Comparison of ENCODE assay signal across 11 mouse cellular contexts in the genomic region with DNA sequence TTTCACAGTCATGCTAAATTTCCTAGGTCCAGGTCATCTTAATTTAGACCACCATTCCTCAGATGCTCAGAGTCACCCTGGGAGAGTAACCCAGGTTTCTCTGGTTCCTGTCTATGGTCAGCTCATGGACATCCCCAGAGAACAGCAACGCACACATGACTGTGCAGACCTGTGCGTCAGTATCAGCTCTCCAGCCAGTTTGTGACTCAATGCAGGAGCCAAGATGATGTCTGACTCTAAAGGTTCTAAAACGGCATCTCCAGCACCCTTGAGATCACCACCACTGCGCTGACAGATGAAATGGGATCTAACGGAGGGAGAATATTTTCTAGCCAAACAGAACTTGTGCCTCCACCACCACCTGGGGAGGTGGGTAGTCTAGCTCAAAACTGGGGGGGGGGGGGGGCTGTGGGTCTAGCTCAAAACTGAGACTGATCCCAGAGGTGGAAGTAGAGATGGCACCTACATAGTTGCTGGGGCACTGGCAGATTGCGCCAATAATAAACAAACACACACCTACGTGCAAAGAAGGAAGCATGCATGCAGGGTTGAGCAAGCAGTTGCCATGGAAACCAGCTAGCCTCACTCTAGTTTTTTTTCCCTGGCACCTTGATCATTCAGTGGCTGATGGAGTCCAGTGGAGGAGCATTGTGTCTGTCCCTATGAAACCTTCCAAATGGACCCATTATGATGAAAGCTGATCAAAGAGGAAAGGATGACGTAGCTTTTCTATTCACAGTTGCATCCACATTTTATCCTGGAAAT.
DNase-seq lines count a peak whose midpoint lies in the region; ATAC-seq and TF ChIP-seq lines count a peak whose summit lies in the region.
"Had no signal": no experiment of that assay in that cellular context is flagged by ENCODE, and none has a peak within 500 bp of the region (broad histone marks: within the 10 kb centered on the region; RNA-seq: fewer than 3 reads in every experiment).

No protein-coding gene starts in this region.

- H3K9me3 ChIP-seq in embryonic facial prominence, embryonic 14.5 days (ENCODE audit: control insufficient read depth, low read length): no peaks in the 10 kb centered on the region
- H3K9me3 ChIP-seq in embryonic facial prominence, embryonic 10.5 days: no peaks in the 10 kb centered on the region
- no peaks in the 10 kb centered on the region for H3K9me3 ChIP-seq in hindbrain, postnatal 0 days (ENCODE audit: low read length)
- H3K9me3 ChIP-seq: heart, embryonic 15.5 days; limb, embryonic 15.5 days had no signal

- H3K27me3 ChIP-seq in embryonic facial prominence, embryonic 14.5 days (replicated peaks; ENCODE audit: control insufficient read depth, insufficient read depth, low read length): no peaks in the 10 kb centered on the region
- H3K27me3 ChIP-seq in embryonic facial prominence, embryonic 10.5 days (replicated peaks; ENCODE audit: low read depth, poor library complexity, severe bottlenecking): no peaks in the 10 kb centered on the region
- no peaks in the 10 kb centered on the region for H3K27me3 ChIP-seq in hindbrain, postnatal 0 days (ENCODE audit: insufficient read depth, low read length)
- H3K27me3 ChIP-seq: limb, embryonic 15.5 days had no signal

- H3K36me3 ChIP-seq in embryonic facial prominence, embryonic 14.5 days (ENCODE audit: control insufficient read depth, insufficient read depth, low read length): no peaks in the 10 kb centered on the region
- no peaks in the 10 kb centered on the region for H3K36me3 ChIP-seq in embryonic facial prominence, embryonic 10.5 days (replicated peaks)
- no peaks in the 10 kb centered on the region for H3K36me3 ChIP-seq in hindbrain, postnatal 0 days (ENCODE audit: insufficient read depth, low read length)
- H3K36me3 ChIP-seq: heart, embryonic 15.5 days; limb, embryonic 15.5 days had no signal

- peak; percentile 7 for DNase-seq in embryonic facial prominence, embryonic 14.5 days (ENCODE audit: low spot score)
- DNase-seq in embryonic facial prominence, embryonic 10.5 days (ENCODE audit: low spot score): no peak
- peak; percentile 62 to 74 for DNase-seq in layer of hippocampus, adult 2 months (ENCODE audit: low spot score in 2 of 2)
- DNase-seq in layer of hippocampus, postnatal 36 days: no peak
- peak; percentile 54 for DNase-seq in A20 (ENCODE audit: low read depth, low spot score)
- peak; percentile 73 for DNase-seq in hindbrain, postnatal 0 days (ENCODE audit: low spot score)
- DNase-seq in T-cell, adult 2 months (ENCODE audit: low spot score): no peak
- no peak for DNase-seq in spleen, postnatal 36 days (ENCODE audit: low spot score in 2 of 2)
- DNase-seq: B cell, adult 2 months had no signal

- no peak overlapping the region for H3K27ac ChIP-seq in embryonic facial prominence, embryonic 14.5 days (replicated peaks; ENCODE audit: low read depth, low read length)
- H3K27ac ChIP-seq in embryonic facial prominence, embryonic 10.5 days (replicated peaks): no peak overlapping the region
- H3K27ac ChIP-seq in layer of hippocampus, adult 2 months: peak overlapping the region; percentile 79
- no peak overlapping the region for H3K27ac ChIP-seq in hindbrain, postnatal 0 days
- H3K27ac ChIP-seq: heart, embryonic 15.5 days; limb, embryonic 15.5 days had no signal

- H3K9ac ChIP-seq in embryonic facial prominence, embryonic 14.5 days (ENCODE audit: low read depth, low read length): no peak overlapping the region
- H3K9ac ChIP-seq in hindbrain, postnatal 0 days (replicated peaks; ENCODE audit: low read length): no peak overlapping the region
- H3K9ac ChIP-seq: heart, embryonic 15.5 days; limb, embryonic 15.5 days had no signal

- no peak for TF ChIP-seq CTCF in layer of hippocampus, adult 2 months (conservative IDR thresholded peaks at IDR 0.05)
- TF ChIP-seq CTCF in hindbrain, postnatal 0 days (IDR thresholded peaks at IDR 0.05; ENCODE audit: low read depth): no peak

- H3K4me2 ChIP-seq in embryonic facial prominence, embryonic 14.5 days (ENCODE audit: low read depth, low read length): no peak overlapping the region
- 0 out of 2 replicates have a peak overlapping the region, but pooled peaks have one; percentile 25 for H3K4me2 ChIP-seq in hindbrain, postnatal 0 days (ENCODE audit: low read depth, low read length)
- H3K4me2 ChIP-seq: heart, embryonic 15.5 days; limb, embryonic 15.5 days had no signal

- 75% methylated on average over 8 of the region's 8 CpGs for WGBS in embryonic facial prominence, embryonic 14.5 days
- WGBS in embryonic facial prominence, embryonic 10.5 days: 83% methylated on average over 8 of the region's 8 CpGs
- 48% methylated on average over 8 of the region's 8 CpGs for WGBS in hindbrain, postnatal 0 days

- no peak for ATAC-seq in embryonic facial prominence, embryonic 14.5 days (ENCODE audit: low read depth)
- ATAC-seq in hindbrain, postnatal 0 days: peak; percentile 75

- no peak overlapping the region for H3K4me3 ChIP-seq in embryonic facial prominence, embryonic 14.5 days (ENCODE audit: low read depth, low read length)
- H3K4me3 ChIP-seq in embryonic facial prominence, embryonic 10.5 days: no peak overlapping the region
- no peak overlapping the region for H3K4me3 ChIP-seq in layer of hippocampus, adult 2 months
- no peak overlapping the region for H3K4me3 ChIP-seq in hindbrain, postnatal 0 days (ENCODE audit: low read length)
- H3K4me3 ChIP-seq: heart, embryonic 15.5 days; limb, embryonic 15.5 days had no signal

- H3K4me1 ChIP-seq in embryonic facial prominence, embryonic 14.5 days (ENCODE audit: control insufficient read depth, insufficient read depth, low read length): no peaks in the 10 kb centered on the region
- H3K4me1 ChIP-seq in embryonic facial prominence, embryonic 10.5 days: peaks cover 10% of the 10 kb centered on the region; the same call in 1 of the 2 replicates
- H3K4me1 ChIP-seq in hindbrain, postnatal 0 days (ENCODE audit: insufficient read depth, low read length): no peaks in the 10 kb centered on the region
- H3K4me1 ChIP-seq: heart, embryonic 15.5 days had no signal

Comparison
In these comparisons a context has a peak if more than half of its experiments do, and no peak if none do; other contexts are left out.
1. DNase-seq: peak in embryonic facial prominence, embryonic 14.5 days (single experiment), layer of hippocampus, adult 2 months (2 of 2), A20 (single experiment) and hindbrain, postnatal 0 days (single experiment); none in embryonic facial prominence, embryonic 10.5 days (single experiment), layer of hippocampus, postnatal 36 days (0 of 2), T-cell, adult 2 months (single experiment) and spleen, postnatal 36 days (0 of 2).